Mouse (Mus musculus) urinary bladder, postnatal 4 days (tissue): Measurements from ENCODE around the gene Pou3f4.
A peak's percentile ranks its signal among the peaks of the same experiment; 100 is the strongest.
"Not testable (repeated sequence)": the region's sequence is repeated elsewhere in the genome, so short reads cannot be mapped to it uniquely, and the experiment has no call there.

Experiments
- DNase-seq, 2 experiments: peaks; one replicate each; pipeline ENCODE4 v3.0.0; 2021 to 2022; ENCODE audit warnings: low spot score in 2 of 2

Gene Pou3f4

DNA sequence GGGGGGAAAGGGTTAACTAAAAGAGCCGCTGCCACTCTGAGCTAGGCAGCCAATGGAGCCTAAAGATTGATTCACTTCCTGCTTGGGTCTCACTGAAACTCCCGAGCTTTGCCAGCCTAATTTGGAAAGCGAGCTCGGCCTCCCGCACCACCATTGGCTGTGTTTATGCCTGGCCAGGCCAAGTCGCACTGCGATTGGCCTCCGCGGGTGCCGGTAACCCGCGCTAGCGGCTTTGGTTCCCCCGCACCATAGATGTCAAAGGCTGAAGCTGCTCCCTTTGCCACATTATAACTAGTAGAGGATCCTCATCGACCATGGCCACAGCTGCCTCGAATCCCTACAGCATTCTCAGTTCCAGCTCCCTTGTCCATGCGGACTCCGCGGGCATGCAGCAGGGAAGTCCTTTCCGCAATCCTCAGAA, at the start of gene Pou3f4:
Gene Pou3f4, plus strand, starts transcription at position 130 of the 421 bp plus-strand sequence.
- DNase-seq, result peak; percentile 19 to 59

GRCm38 (mm10) chrX:110765939-110766338, 48.1 kb upstream of the Pou3f4 start:
- no peak for DNase-seq

DNA sequence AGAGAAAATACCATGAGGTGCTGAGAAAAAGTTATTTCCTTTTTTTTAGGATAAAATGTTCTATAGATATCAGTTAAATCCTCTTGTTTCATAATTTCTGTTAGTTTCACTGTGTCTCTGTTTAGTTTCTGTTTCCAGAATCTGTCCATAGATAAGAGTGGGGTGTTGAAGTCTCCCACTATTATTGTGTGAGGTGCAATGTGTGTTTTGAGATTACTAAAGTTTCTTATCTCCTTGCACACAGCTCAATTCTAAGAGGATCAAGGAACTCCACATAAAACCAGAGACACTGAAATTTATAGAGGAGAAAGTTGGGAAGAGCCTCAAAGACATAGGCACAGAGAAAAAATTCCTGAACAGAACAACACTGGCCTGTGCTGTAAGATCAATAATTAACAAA, 39.3 kb upstream of the Pou3f4 start:
- not testable (repeated sequence) for DNase-seq

DNA sequence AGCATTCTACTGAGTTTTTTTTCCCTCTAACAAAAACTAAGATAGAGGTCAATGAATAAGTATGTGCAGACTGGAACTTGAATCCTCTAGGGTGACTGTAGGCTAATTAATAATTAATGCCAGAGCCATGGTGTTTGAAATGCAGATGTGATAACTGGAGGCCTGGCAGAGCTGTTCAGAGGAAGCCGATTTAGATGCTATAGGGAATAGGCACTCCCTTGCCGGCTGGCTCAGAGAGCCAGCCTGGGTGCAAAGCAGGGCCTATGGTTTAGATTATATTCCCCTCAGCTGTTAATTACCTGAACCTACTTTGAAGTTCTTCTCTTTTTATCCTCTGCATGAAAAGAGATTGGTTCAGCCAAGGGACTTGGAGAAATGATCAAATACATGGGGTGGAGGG, 11.6 kb upstream of the Pou3f4 start:
- no peak for DNase-seq

DNA sequence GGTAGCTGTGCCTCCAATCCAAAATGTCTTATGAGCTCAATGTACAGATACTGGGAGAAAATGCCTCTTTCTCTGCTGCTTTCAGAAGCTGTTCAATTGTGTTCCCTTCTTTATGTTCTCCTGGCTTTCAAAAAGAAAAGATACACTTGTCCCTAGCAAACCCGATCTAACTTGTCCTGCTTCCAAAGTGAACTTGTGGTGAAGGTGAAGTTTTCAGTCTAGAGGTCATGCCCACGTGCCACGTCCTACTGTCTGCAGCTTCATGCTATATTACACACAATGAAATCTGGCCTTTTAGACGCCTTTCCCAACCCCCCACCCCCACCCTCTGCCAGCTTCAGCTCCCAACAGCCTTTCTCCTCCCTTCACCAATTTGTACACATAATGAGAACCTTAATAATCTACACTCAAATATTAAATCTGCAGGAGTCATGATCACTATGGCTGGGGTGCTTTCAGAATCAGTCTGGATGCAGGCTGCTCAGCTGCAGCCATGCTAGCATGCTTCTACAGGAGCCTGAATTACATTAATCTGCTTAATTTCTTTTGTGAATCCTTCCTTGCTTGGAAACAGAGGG, 4.0 kb upstream of the Pou3f4 start:
- DNase-seq, result no peak

DNA sequence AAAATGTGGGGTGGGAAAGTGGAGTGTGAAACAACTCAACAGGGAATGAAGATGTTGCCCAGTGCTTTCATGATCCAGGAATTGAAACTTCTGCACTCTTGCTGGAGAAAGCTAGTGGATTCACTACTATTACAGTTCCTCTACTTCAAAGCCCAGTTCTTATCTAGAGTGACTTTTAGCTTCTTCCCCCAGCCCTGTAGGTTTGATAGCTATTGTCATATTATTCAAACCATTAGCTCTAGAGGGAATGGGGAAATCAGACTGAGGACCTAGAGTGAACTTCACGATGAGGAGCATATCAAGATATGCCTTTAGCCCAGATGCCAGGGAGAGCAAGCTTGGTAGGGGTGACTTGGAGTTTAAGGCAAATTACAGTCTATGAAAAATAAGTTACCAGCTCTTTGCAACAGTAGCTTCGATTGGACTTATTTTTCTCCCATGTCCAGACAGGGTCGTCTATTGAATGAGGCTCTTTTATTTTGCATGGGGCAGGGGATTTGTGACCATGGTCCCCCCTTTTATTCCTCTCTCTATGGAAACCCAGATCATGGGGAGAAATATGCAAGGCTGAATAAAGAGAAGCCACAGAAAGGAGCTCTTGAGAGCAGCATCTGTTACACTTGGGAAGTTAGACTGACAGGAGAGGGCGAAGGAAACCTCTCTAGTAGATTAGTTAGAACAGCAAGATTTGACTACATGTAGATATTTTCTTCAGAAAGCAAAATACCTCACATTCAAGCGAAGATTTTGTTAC, 3.1 kb upstream of the Pou3f4 start:
- no peak for DNase-seq

DNA sequence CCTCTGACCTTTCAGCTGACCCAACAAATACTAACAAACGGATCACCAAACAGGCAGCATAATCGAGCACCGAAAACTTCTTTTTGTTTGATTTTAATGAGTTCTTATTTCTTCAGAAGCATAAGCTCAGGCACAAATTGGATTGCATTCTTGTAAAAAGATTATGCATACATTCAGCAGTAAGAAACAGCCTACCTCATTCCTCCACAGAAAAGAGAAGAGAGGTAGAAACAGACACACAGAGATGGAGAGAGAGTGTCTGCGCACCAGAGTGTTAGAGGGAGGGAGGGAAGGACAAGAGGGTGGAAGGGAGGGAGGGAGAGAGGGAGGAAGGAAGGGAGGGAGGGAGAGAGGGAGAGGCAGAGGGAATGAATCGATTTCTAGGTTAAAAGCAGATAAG, 2.0 kb upstream of the Pou3f4 start:
- no peak for DNase-seq

GRCm38 (mm10) chrX:110813401-110813800, 679 bp upstream of the Pou3f4 start:
- DNase-seq, result no peak

- DNase-seq, result peak in 1 of 2 experiments; percentile 58
Measured at GRCm38 (mm10) chrX:110814592-110815548, 790 bp downstream of the Pou3f4 start.

DNA sequence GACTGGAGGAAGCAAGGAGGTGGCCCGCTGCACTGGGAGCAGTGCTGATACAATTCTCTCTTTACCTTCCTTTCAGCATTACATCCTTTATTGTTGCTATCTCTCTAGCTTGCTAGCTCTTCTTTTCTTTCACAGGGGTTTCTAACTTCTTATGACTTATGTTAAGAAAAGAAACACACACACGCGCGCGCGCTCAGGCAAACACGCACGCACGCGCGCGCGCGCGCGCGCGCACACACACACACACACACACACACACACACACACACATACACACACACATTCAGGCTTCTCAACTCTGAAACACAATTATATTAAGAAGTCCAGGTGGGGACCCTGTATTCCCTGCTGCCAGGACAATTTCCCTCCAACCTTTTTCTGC, 1.5 kb downstream of the Pou3f4 start:
- DNase-seq, result no peak

GRCm38 (mm10) chrX:110816609-110817008, 2.5 kb downstream of the Pou3f4 start:
- no peak for DNase-seq

- DNase-seq, result no peak
Measured at GRCm38 (mm10) chrX:110817211-110817610, 3.1 kb downstream of the Pou3f4 start.

DNA sequence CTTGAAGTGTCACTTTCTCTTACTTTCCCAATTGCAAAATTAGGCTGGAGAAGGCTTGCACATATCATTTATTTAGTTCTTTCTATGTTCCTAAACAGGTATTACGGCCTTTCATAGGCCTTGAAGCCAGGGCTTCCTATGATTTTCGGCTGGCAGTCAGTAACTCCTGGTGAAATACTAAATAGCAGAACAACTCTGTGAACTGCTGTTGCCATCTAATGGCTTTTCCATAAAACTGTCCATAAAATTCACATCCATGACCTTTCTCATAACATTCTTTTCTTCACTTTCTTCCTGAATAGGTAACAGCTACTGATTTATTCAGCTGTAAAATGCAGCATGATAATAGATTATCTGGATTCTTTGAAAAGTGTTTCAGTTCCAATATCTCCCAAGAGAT, 23.4 kb downstream of the Pou3f4 start:
- DNase-seq, result no peak

- DNase-seq, result no peak
Measured at GRCm38 (mm10) chrX:110851300-110851699, 37.2 kb downstream of the Pou3f4 start.
